Mouse (Mus musculus) right cerebral cortex, adult 2 months (tissue): ENCODE data around the gene Mtap.

ENCODE experiments used
- DNase-seq, 2 experiments: peaks; one replicate each; pipeline ENCODE4 v3.0.0; 2021 to 2022; ENCODE audit warnings: low spot score in 2 of 2

Gene Mtap

DNA sequence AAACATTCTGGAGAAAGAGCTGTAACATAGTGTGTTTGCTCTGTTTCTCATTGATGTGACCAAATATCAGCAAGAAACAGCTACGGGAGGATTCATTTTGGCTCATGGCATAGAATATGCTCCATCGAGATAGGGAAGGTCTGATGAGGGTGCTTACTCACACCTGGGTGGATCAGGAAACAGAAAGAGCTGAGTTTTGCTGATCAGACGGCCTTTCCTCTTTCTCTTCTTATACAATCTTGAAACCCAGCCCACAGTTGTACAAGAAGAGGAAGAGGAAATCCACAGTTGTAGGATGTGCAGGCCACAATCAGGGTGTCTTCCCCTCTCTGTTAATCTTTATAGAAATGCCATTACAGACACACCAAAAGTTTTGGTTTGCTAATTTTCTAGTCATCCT is 75.3 kb downstream of the Mtap start:
- DNase-seq, result no peak
